Mouse (Mus musculus): Measurements from ENCODE around the gene Homer3.

The Homer3 gene

GRCm38 (mm10) chr8:70284421-70284820 is 1.8 kb downstream of the Homer3 start:
- no peak for DNase-seq (ENCODE audit: low read depth, low spot score)

- DNase-seq (ENCODE audit: low read depth, low spot score): no peak
These were observed 2.7 kb downstream of the Homer3 start for GRCm38 (mm10) chr8:70285304-70285703.

GRCm38 (mm10) chr8:70286737-70287136 is 4.1 kb downstream of the Homer3 start:
- peak; percentile 31 for DNase-seq (ENCODE audit: low read depth, low spot score)

- no peak for DNase-seq (ENCODE audit: low read depth, low spot score)
These were observed 11.4 kb downstream of the Homer3 start for GRCm38 (mm10) chr8:70293988-70294405.

GRCm38 (mm10) chr8:70300881-70301280 is 18.3 kb downstream of the Homer3 start:
- DNase-seq (ENCODE audit: low read depth, low spot score): peak; percentile 41

GRCm38 (mm10) chr8:70302358-70302890 is 19.8 kb downstream of the Homer3 start, which contains the start of the genes Ddx49 and Cope:
Gene Ddx49, minus strand, starts transcription at chr8:70302489.
Gene Cope, plus strand, starts transcription at chr8:70302518.
- DNase-seq (ENCODE audit: low read depth, low spot score): peak; percentile 96

- DNase-seq (ENCODE audit: low read depth, low spot score): no peak
These were observed 20.3 kb downstream of the Homer3 start for GRCm38 (mm10) chr8:70302901-70303300.

GRCm38 (mm10) chr8:70309311-70309710 is 26.7 kb downstream of the Homer3 start:
- DNase-seq (ENCODE audit: low read depth, low spot score): peak; percentile 49

- no peak for DNase-seq (ENCODE audit: low read depth, low spot score)
These were observed 30.8 kb downstream of the Homer3 start for GRCm38 (mm10) chr8:70313399-70313798.

GRCm38 (mm10) chr8:70315624-70316510 is 33.2 kb downstream of the Homer3 start, which contains the start of gene Cers1:
Gene Cers1, plus strand, starts transcription at chr8:70315775.
- DNase-seq (ENCODE audit: low read depth, low spot score): peak; percentile 46

- no peak for DNase-seq (ENCODE audit: low read depth, low spot score)
These were observed 34.2 kb downstream of the Homer3 start for GRCm38 (mm10) chr8:70316511-70317504.

GRCm38 (mm10) chr8:70317872-70318271 is 35.2 kb downstream of the Homer3 start:
- no peak for DNase-seq (ENCODE audit: low read depth, low spot score)

GRCm38 (mm10) chr8:70323716-70324115 is 41.1 kb downstream of the Homer3 start:
- no peak for DNase-seq (ENCODE audit: low read depth, low spot score)

GRCm38 (mm10) chr8:70327512-70327911 is 44.9 kb downstream of the Homer3 start:
- DNase-seq (ENCODE audit: low read depth, low spot score): no peak

- DNase-seq (ENCODE audit: low read depth, low spot score): no peak
These were observed 46.7 kb downstream of the Homer3 start, which contains the start of gene Gdf1 for GRCm38 (mm10) chr8:70329124-70329834. Gene Gdf1, plus strand, starts transcription at chr8:70329817.

- no peak for DNase-seq (ENCODE audit: low read depth, low spot score)
These were observed 47.5 kb downstream of the Homer3 start for GRCm38 (mm10) chr8:70329835-70330740.

- DNase-seq (ENCODE audit: low read depth, low spot score): no peak
These were observed 48.2 kb downstream of the Homer3 start for GRCm38 (mm10) chr8:70330741-70331364.

- DNase-seq (ENCODE audit: low read depth, low spot score): no peak
These were observed 48.9 kb downstream of the Homer3 start for GRCm38 (mm10) chr8:70331526-70331925.

All from A20 (cell line).